Mouse (Mus musculus) natural killer cell, adult 2 months (primary cell): ENCODE results near the gene Prl4a1.
"Not testable (repeated sequence)": the region's sequence is repeated elsewhere in the genome, so short reads cannot be mapped to it uniquely, and the experiment has no call there.

ENCODE experiments used
- DNase-seq, 2 experiments: peaks; one replicate each; pipeline ENCODE4 v3.0.0; 2022; ENCODE audit warnings: low spot score in 2 of 2

The Prl4a1 gene

GRCm38 (mm10) chr13:28015912-28016311 lies at the start of gene Prl4a1:
Gene Prl4a1 (plus strand): TSS chr13:28016212.
- no peak for DNase-seq

GRCm38 (mm10) chr13:27972931-27973330 lies 43.1 kb upstream of the Prl4a1 start:
- no peak for DNase-seq

DNA sequence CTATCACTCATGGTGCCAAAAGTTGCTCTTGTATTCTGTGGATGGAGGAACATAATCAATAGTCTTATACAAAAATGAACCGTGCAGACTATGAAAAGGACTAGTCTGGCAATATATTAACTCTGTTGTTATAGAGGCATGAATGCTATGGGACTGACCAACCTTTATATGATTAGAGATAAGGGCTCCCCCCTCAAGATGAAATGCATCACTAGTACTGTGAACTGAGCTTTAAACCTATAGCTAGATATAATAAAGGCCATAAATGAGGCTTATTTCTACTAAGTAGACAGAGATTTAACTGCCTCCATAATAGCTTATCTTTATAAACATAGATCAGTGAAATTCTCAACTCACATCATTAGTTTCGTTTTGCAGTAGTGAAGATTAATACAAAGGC lies 41.7 kb upstream of the Prl4a1 start:
- DNase-seq: not testable (repeated sequence)

GRCm38 (mm10) chr13:27977646-27978045 lies 38.4 kb upstream of the Prl4a1 start:
- DNase-seq: no peak

DNA sequence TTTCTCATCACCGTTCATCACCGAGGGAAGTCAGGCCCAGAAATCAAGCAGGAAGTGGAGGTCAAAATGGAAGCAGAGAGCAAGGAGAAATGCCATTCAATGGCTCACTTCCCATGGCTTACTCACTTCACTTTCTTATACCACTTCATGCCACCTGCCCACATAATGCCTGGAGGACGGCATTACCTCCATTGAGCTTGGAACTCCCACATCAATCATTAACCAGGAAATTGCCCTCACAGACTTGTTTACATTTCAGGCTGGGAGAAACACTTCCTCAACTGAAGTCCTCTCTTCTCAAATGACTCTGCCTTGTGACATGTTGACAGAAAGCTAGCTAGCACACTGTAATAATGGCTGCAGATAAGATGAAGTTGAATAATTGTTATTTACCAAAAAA lies 19.5 kb upstream of the Prl4a1 start:
- not testable (repeated sequence) for DNase-seq

- no peak for DNase-seq
These were observed 13.3 kb downstream of the Prl4a1 start for GRCm38 (mm10) chr13:28029330-28029729.

DNA sequence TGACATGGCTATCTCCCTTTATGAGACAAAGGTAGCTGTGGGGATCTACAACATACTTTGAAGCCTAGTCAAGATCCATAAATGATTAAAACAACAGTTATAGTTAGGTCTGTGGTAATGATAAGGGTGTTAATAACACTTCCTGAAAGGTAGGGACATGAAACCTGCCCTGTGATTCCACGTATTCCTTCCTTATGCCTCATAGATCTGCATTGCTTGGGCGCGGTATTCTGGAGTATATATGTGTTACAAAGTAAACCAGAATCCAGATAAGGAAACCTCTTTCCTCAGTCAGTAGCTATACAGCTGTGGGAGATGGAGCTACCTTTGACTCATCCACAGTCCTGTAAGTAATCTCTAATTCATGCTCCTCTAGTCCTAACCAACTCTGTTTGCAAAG lies 53.3 kb downstream of the Prl4a1 start:
- DNase-seq: no peak
